Mouse (Mus musculus) mature B cell (primary cell): Measurements from ENCODE around the gene Psapl1.
"Not testable (repeated sequence)": the region's sequence is repeated elsewhere in the genome, so short reads cannot be mapped to it uniquely, and the experiment has no call there.

Experiments
- in situ Hi-C: fragments of 300-500 bp; cut with MboI; formaldehyde crosslinking; loops from 2 replicates; pipeline ENCODE4 v1.14.3; 2019

Psapl1 gene

GRCm38 (mm10) chr5:36203421-36203820 is 400 bp upstream of the Psapl1 start:
- in situ Hi-C loops: no loop called here

- in situ Hi-C loops: no loop called here
Observed at GRCm38 (mm10) chr5:36205397-36205796, 1.6 kb downstream of the Psapl1 start.

- in situ Hi-C loops: no loop called here
Observed at GRCm38 (mm10) chr5:36208803-36209202, 5.0 kb downstream of the Psapl1 start.

GRCm38 (mm10) chr5:36213310-36213709 is 9.5 kb downstream of the Psapl1 start:
- in situ Hi-C loops: no loop called here

- in situ Hi-C loops: no loop called here
Observed at GRCm38 (mm10) chr5:36220105-36220504, 16.3 kb downstream of the Psapl1 start.

- in situ Hi-C loops: no loop called here
Observed at GRCm38 (mm10) chr5:36220626-36221025, 16.8 kb downstream of the Psapl1 start.

GRCm38 (mm10) chr5:36223787-36224186 is 20.0 kb downstream of the Psapl1 start:
- in situ Hi-C loops: no loop called here

GRCm38 (mm10) chr5:36225855-36226254 is 22.0 kb downstream of the Psapl1 start:
- in situ Hi-C loops: no loop called here

- in situ Hi-C loops: no loop called here
Observed at GRCm38 (mm10) chr5:36226296-36226695, 22.5 kb downstream of the Psapl1 start.

- in situ Hi-C loops: no loop called here
Observed at GRCm38 (mm10) chr5:36228405-36229370, 24.9 kb downstream of the Psapl1 start.

GRCm38 (mm10) chr5:36230301-36230780 is 26.5 kb downstream of the Psapl1 start:
- in situ Hi-C loops: no loop called here

GRCm38 (mm10) chr5:36237526-36237925 is 33.7 kb downstream of the Psapl1 start:
- in situ Hi-C loops: not testable (repeated sequence)

- in situ Hi-C loops: no loop called here
Observed at GRCm38 (mm10) chr5:36248022-36248421, 44.2 kb downstream of the Psapl1 start.

GRCm38 (mm10) chr5:36252746-36253504 is 49.1 kb downstream of the Psapl1 start:
- in situ Hi-C loops: no loop called here

- in situ Hi-C loops: no loop called here
Observed at GRCm38 (mm10) chr5:36254642-36255516, 51.1 kb downstream of the Psapl1 start.
